Mouse (Mus musculus): ENCODE data around the gene 1500009L16Rik.

1500009L16Rik gene

DNA sequence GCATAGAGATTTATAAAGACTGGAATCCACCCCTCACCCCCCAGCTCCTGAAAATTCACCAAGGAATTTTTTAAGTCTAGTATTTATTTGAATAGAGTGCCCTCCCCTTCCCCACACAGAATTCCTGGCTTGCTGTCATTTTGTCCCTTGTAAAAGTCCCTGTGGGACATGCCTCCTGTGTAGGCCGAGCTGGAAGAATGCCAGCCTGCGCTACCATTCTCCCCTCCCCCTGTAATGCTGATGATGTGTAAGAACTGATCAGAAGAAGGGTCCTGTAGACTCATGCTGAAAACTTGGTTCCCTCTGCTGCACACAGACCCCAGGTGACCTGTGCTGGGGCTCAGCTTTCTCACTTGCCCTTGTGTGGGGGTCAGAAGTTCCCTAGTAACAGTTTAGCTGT lies 37.9 kb downstream of the 1500009L16Rik start:
- 50% methylated on average over 2 of the region's 2 CpGs for WGBS

DNA sequence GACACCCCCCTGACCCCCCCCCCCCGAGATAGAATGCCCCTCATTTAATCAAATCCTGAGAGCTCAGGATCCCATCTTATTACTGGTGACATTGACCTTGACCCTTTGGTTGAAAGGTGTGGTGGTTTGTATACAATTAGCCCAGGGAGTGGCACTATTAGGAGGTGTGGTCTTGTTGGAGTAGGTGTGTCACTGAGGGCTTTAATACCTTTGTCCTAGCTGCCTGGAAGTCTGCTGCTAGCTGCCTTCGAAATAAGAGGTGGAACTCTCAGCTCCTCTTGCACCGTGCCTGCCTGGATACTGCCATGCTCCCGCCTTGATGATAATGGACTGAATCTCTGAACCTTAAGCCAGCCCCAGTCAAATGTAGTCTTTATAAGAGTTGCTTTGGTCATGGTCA lies 41.2 kb downstream of the 1500009L16Rik start:
- 91% methylated on average over 4 of the region's 4 CpGs for WGBS

DNA sequence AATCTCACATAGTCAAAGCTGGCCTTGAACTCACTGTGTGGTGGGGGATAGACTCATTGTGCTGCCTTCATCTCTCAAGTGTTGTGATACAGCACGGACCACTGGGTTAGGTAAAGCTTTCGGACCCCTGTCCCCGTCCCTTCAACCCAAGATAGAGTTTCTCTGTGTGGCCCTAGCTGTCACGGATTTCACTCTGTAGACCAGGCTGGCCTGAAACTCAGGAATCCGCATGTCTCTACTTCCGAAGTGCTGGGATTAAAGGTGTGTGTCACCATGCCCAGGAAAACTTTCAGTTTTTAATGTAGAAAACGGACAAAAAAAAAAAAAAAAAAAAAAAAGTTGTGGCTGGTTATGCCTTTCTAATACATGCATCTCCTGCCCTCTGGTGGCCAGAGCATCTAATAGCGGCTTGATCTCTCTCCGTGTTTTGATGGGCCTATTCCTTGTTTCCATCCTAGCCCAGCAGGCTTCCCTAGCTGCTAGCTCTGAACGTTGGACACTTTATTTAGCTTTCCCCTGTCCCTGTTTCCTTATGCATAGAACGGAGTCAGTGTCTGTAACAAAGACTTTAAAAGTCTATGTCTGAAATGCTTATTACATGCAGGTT lies 53.7 kb downstream of the 1500009L16Rik start:
- WGBS = 37% methylated on average over 11 of the region's 11 CpGs

DNA sequence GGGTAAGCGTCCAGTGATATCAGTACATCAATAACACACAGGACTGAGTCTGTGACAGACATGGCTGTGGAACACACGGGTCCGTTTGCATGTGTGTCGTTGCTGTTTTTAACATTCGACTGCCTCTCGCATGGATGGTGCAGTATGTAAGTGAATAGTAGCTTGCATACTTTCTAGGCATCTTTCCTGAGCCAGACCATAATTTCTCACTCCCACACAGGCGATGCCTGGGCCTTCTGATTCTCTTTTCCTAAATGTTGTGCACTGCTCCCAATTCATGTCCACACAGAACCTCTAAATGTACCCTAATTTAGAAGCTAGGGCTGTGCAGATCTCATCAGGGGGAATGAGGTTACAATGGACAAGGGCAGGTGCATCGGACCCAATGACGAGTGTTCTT lies 54.6 kb downstream of the 1500009L16Rik start:
- WGBS = 56% methylated on average over 9 of the region's 9 CpGs

DNA sequence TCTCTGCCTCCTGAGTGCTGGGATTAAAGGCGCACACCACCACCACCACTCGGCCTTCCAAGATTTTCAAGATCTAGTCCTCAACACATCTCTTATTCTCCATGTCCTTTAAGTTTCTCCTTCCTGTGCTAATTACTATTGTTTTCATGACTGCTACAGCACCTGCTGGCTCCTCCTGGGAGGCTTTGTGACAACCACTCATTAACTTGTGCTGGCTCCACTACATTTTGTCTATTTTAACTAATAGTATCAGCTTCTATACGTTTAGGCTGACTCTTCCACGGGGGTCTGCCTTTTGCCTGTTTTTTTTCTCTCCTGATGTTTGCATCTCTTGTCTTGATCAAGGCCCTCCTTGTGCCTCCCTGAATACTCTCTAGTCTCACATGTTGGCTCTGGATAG lies 59.2 kb downstream of the 1500009L16Rik start:
- 93% methylated on average over 4 of the region's 4 CpGs for WGBS

DNA sequence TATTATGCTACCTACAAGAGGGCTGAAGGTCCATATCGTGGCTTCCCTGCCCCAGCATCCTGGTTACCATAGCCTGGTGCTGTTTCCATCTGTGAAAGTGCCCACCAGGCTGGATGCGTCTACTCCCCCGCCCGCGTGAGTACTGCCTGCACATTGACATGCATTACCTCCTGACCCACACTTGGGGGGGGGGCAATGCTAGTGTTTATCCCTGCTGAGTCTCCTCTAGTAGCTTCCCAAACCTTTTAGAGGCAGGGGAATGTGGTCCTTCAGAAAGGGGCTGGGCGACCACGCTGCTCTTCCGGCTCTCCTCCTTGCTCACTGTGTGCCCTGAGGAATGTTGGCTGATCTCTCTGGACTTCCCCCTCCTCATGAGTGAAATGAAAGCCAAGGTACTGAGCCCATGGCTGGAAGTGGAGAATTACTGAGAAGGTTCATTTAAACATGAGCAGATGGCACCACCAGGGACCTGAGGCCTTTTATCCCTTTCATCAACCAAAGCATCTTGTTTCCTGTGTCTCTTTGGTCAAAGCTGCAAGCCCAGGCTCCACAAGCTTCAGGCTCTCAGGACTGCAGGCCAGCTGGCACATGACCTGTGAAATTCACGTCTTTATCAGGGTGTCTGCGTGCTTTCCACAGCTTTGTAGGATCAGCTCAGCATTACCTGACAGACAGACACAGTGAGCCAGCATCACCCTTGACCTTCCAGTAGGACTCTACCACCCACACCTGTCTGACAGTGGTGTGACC lies 59.9 kb downstream of the 1500009L16Rik start:
- WGBS = 93% methylated on average over 10 of the region's 10 CpGs

DNA sequence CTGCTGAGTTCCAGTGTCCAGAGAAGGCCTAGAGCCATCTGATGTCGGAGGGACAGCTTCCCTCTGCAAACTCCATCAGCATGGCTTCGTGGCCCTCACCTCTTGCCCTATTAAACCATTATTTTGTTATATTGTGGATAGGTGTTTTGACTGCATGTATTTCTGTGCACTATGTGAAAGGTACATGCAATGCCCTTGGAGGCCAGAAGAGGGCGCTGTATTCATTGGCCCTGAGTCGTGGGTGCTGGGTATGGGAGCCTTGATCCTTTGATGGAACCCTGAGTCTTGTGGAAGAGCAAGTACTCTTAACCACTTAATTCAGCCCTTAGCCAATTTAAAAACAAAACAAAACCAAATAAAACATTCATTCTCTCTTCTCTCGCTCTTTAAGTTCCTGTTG lies 62.3 kb downstream of the 1500009L16Rik start:
- 34% methylated on average over 5 of the region's 5 CpGs for WGBS

DNA sequence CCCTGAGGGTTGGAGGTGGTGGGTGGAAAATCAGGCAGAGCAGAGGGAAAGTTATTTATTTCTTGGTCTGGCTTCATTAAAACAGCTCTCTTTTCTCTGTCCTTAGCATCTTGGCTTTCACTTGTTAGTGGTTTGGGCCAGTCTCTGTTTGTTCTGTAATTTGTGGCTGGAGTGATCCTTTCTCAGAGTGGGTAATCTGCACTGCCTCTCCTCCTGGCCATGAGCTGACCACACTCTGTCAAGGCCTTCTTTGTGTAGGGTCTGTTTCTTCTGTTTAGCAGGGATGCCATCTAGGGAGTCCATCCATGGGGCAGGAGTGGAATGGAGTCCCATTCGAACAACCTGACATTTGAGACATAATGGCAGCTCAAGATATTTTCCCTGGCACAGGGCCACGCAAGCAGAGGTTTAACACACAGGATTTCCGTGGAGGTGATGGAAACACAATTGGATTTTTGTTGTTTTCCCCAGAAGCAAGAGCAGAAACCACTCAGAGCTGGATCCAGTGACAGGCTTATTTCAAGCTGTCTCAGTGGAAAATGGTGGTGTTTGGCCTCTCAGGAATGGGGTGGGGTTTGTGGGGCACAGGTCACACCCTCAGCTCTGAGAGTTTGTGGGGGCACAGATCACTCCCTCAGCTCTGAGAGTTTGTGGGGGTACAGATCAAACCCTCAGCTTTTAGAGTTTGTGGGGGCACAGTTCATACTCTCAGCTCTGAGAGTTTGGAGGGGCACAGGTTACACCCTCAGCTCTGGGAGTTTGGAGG lies 63.1 kb downstream of the 1500009L16Rik start:
- WGBS = 59% methylated on average over 3 of the region's 3 CpGs

DNA sequence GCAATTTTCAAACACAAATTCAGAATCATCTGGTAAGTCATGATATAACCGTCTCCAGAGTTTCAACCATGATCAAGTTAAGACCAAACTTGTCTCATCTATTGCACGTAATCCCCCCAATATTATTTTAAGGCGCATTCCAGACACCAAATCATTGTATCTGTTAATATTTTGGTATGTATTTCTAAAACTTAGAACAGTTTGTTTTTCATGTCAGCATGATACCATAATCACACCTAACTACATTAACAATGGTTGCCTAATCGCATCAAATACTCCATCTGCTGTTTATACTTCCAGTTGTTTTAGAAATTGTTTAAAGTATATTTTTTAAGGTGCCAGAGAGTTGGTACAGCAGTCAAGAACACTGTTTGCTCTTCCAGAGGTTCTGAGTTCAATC lies 72.8 kb downstream of the 1500009L16Rik start:
- 77% methylated on average over 4 of the region's 4 CpGs for WGBS

DNA sequence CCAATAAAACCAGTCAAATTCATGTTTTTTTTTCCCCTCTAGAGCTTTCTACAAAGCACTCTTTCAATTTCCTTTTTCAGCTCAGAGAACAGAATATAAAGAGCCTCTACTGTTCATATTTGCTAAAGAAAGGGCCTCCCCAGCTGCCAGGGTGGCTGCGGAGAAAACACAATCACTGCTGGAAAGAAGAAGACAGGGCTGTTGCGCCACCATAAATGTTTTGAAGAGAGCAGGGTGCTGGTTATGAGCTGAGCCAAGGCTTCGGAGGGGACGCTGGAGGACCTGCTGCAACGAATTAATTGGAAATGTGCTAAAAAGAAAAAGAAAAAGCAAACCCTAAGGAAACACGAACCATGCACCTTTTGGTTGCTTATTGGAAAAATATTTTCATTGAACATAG lies 81.4 kb downstream of the 1500009L16Rik start:
- WGBS = 58% methylated on average over 6 of the region's 6 CpGs

DNA sequence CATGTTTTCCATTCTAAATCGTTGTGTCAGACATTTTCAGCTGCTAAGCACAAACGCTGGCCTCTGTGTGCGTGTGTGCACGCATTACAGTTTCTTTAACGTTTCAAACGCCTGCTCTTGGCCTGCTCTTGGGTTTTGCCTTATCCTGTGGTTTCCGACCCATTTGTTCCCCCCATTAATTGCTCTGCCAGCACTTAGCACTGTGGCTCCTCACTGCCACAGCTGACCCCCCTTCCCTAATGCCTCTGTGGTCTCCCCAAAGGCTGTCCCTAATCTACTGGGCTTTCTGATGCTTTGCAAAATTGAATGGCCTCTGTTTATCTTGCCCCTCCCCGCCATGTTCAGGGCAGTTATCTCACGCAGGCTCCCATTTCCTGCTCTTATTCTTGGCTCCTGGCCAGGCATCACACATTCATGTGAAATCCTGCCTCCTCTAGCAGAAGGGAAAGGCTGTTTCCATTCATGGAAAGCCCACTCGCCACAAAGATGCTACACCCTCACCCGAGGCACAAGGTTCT lies 82.6 kb downstream of the 1500009L16Rik start:
- 51% methylated on average over 11 of the region's 11 CpGs for WGBS

DNA sequence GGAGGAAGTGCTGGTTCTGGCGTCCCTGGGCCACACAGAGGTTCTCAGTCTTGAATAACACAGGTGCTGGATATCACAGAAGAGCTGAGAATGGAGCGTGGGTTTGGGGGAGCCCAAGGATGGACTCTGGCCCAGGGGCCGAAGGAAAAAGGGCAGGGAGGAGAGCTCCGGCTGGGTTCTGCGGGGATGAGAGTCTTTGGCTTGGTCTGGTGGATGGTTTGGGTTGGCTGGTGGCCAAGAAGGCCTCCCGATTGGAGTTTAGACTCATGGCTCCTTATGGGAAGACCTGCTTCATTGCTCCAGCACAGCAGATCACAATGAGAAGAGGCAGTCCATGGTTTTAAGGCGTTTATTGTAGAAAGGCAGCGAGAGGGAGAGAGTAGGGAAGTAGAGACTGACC lies 84.6 kb downstream of the 1500009L16Rik start:
- 77% methylated on average over 8 of the region's 8 CpGs for WGBS
